Mouse (Mus musculus) hematopoietic stem cell, adult 5-6 weeks (primary cell): ENCODE measurements around the gene Gm20604. TPM values are rescaled to one million over a fixed set of nuclear protein-coding genes. Genes with fewer than 3 reads are reported as not detected.
A peak's percentile ranks its signal among the peaks of the same experiment; 100 is the strongest.

Experiments used
- ATAC-seq, 2 experiments: fragments of 125-278 bp in 1 of 2; replicated peaks in 1 of 2; 2 replicates each; pipeline ENCODE4 v1.8.0; 2016 to 2017; ENCODE audit warnings: inconsistent platforms in 2 of 2, mild to moderate bottlenecking in 2 of 2, moderate number of reproducible peaks in 2 of 2, low read depth in 1 of 2, moderate TSS enrichment in 1 of 2; ENCODE audit not compliant: low FRiP score in 2 of 2, poor library complexity in 2 of 2, severe bottlenecking in 2 of 2, insufficient read depth in 1 of 2, low TSS enrichment in 1 of 2
- total RNA-seq: library from RNA; stranded (forward); fragments of 172-1452, 232-1000 nt; gene quantifications from 2 replicates; pipeline ENCODE4 v1.2.3, GENCODE M21; 2017

Gene Gm20604
- total RNA-seq, 1 experiment from 2014 or later, result 9.8 TPM

DNA sequence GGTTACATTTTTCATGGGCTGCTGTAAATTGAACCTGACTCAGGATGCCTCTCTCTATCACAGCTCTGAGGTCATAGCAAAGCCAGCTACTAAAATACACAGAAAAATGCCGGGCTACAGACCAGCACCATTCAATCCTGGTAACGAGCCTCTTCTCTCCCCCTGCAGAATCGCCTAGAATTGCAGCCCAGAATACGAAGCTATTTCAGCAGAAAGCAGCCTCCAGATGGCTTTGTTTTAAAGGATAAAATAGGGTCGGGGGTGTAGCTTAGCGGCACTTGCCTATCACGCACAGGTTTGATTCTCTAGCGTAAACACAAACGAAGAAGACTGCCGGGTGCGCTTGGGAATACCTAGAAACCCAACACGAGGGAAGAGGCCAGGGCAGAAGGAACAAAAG lies 58.0 kb downstream of the Gm20604 start:
- ATAC-seq, result no peak

DNA sequence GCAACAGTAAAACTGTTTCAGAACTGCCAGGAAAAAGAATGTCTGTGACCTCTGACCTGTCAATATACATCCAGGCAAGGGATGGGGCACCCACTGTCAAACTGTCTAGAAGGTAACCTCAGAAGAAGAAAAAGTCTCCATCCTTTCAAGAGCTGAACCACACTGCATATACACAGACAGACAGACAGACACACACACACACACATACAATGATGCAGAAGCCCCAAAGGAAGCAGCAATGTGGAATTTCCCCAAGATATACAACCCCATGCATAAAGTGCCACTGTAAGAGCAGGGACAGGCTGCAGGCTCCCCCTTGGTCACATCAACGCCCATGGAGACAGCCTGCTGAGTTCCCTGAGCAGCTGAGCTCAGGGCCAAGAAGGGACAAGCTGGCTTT lies 59.3 kb downstream of the Gm20604 start:
- no peak for ATAC-seq

DNA sequence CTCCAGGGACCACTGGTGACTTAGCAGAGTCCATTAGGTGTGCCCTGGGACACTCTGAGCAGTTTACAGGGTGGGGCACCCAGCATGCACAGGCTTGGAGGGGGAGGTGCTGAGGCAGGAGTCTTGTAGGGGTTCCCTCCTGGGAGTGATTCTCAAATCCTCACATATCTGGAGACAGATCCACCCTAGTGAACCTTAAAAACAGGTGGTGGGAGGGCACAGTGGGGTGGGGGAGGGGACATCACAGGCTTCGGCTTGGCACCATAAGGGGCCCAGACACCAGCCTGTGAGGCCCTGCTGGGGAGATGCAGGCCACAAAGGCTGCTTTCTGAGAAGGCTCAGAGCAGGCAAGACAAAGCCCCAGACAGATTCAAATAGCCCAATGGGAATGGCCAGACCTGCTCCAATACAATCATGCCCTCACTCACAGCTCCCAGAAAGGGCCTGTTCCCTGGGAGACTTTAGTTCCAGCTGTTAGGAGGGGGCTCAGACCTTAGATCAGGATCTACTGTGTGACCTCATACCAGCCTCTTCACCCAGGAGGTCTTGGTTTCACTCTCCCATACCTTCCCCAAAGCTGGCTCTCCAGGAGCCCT lies 60.3 kb downstream of the Gm20604 start:
- ATAC-seq, result peak in 1 of 2 experiments; percentile 35; a peak in 1 of 4 replicates

DNA sequence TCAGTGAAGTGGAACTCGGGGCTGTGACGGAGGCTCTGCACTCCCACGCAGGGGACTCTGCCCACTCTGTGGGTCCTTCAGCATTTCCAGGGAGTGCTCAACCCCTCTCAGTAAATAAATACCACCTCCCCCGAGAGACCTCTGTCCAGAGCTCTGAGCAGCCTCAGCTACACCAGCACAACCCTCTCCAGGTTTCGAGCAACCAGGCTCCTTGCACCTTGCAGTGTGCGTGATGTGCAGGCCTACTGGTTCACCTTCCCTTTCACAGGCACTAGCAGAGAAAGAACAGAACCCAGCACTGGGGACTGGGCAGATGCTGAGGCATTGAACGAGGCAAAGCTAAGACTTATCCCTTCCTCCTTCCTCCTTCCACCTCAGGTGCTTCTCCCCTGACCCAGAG lies 61.1 kb downstream of the Gm20604 start:
- ATAC-seq, result no peak

DNA sequence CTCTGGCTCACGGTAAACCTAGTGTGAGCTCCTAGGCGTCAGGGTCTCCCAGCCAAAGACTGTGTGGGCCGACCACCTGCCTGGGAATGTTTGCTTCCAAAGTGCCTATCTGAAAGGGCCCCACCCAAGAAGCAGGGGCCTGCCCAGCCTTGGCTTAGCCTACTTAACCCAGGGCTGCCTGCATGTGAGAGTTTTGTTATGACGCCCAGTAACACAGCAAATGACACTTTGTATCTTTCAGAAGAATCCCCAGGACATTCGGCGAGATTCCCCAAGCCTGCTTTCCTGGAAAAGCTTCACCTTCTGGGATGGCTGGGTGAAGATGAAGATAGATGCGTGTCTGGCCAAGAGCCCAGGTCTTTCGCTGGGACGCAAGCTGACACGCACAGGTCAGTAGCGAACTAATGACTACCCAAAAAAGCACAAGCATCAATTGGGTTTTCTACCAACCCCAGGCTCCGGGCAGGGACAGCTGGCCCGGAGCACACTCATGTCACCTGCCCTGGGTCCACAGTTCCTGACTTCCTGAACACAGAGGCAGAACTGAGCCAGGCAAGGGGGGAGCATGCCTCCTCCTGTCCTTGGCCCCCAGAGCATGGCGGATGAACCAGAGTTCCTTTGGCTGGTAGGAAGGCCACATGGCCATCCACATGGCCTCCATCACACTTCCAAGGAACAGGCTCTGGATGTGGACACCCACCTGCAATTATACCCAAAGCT lies 61.7 kb downstream of the Gm20604 start:
- ATAC-seq, result no peak

DNA sequence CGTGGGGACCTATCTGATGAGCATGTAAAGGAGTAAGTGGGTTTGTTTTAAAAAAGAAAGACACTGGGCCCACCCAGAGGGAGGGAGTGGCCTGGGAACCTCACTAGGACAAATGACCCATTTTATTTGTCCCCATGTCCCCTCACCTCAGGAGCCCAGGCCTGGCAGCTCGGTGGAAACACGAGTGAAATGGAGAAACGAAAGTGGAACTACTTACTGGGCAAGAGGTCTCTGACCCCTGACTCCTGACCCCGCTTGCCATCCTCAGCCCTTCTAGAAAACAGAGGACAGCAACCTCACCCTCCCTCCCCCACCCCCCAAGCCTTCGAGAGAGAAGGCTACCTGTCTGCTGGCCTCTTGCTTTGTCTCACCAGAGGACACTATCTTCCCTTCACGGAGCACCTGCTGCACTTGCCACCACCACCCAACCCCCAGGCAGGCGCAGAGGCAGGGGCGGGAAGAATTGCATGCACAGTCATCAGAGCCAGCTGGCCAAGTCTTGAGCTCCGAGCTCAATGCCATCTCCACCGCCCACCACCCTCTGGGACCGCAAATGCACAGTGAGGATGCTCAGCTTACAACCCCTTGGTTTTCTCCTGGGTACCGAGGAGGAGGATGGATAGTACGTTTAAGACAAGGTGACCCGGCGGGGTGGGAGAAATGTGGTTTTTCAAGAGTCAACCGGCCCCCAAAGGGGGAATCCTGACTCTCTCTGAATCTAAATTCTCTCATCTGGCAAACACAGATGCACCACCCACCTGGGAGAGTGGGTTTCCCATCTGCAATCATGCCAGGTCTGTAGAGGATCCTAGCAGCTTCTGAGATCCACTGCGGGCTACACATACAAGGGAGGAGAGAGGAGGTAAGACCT lies 62.9 kb downstream of the Gm20604 start:
- no peak for ATAC-seq

DNA sequence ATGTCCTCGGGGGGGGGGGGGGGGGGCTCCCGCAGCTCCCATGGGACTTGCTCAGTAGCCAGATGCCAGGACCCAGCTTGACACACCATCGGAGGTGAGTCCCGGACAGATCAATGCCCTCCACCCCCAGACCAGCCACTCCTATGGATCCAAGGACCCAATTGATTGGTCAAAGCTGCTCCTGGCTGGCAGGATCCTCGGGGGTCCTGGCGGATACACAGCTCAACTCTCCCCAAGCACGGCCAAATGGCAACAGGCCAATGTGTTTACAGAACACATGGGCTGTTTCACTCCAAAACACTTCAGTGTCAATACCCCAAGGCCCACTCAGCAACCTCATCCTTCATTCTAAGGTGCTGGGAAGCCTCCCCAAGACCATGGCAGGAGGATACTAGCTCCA lies 66.7 kb downstream of the Gm20604 start:
- no peak for ATAC-seq

Other genes starting within 250 kb of the Gm20604 start
- 0.94 and 1.1 TPM in 2 replicates for gene Chga, start 203.7 kb downstream of the Gm20604 start, total RNA-seq
- gene Itpk1, start 53.7 kb downstream of the Gm20604 start, total RNA-seq, result 19.1 and 20.7 TPM in 2 replicates
- 10.8 and 17.4 TPM in 2 replicates for gene Moap1, start 15.0 kb downstream of the Gm20604 start, total RNA-seq
- 8.4 and 10.9 TPM in 2 replicates for gene Tmem251, start 14.9 kb downstream of the Gm20604 start, total RNA-seq
- gene Gm28051, start 907 bp downstream of the Gm20604 start, total RNA-seq, result not detected in 2 replicates
- gene Gon7, start 869 bp downstream of the Gm20604 start, total RNA-seq, result 16.5 and 26.2 TPM in 2 replicates
- 56.6 and 63.3 TPM in 2 replicates for gene Ubr7, start 705 bp downstream of the Gm20604 start, total RNA-seq
- gene Btbd7, start 119.8 kb upstream of the Gm20604 start, total RNA-seq, result 31.6 and 36.5 TPM in 2 replicates
- gene Cox8c, start 140.6 kb upstream of the Gm20604 start, total RNA-seq, result not detected in 2 replicates
- gene Unc79, start 190.2 kb upstream of the Gm20604 start, total RNA-seq, result 0.35 and 0.44 TPM in 2 replicates